Mouse (Mus musculus): ENCODE data around the gene Mex3d. TPM values are rescaled to one million over a fixed set of nuclear protein-coding genes. Genes with fewer than 3 reads are reported as not detected.

Mex3d gene
- polyA plus RNA-seq, 1 experiment from 2014 or later, result 2.1 TPM

DNA sequence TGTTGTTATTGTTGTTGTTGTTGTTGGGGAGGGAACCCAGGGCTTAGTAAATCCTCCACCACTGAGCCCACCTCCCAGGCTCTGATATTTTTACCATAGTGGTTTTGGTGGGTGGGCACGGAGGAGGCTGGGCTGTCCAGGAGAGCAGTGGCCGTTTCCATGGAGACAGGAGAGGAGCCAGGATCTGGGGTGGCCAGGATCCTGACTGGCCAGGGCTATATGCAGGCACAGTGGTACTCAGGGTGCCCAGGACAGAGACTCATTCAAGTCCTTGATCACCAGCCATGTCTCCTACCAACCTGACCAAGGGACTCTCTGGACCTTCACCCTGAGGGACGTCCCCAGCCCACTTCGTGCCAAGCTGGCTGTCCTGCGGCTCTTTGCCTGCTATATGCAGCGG lies 23.7 kb downstream of the Mex3d start:
- Histone ChIP-seq H3K36me3 (no peaks in the 10 kb centered on the region), H3K4me2 (no peak overlapping the region), H3K27ac (no peak overlapping the region), H3K27me3 (replicated peaks) (peaks cover 98% of the 10 kb centered on the region), H3K4me1 (no peaks in the 10 kb centered on the region), H3K9me3 (replicated peaks) (0 out of 2 replicates have a peak, but pooled peaks cover 5% of the 10 kb centered on the region), H3K4me3 (no peak overlapping the region), H3K9ac (no peak overlapping the region)
- WGBS (ENCODE audit: insufficient replicate concordance), result 41% methylated on average over 6 of the region's 6 CpGs
- ATAC-seq, result no peak

DNA sequence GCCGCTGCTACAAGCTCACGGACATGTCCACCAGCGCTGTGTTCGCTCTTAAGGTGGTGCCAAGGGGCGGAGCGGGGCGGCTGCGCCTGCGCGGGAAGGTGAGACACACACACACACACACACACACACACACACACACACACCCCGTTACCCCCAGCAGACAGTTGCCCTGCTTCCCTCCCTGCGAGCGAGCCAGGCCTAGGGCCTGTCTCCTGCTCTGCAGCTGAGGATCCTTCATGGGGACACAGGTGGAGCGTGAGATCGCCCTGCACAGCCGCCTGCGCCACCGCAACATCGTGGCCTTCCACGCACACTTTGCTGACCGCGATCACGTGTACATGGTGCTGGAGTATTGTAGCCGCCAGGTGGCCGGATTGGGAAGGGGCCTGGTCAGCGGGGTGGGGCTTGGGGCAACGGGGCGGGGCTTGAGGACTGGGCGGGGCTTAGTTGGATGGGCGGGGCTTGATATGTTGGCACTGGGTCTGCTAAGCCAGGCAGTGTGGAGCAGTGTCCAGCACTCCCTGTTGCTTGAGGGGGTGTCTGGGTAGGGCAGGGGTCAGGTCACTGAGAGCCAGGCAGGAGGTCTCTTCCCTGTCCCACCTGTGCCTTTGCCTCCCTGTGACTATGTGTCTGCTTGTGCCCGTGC lies 29.3 kb downstream of the Mex3d start:
- peak overlapping the region; percentile 3 for H3K4me3 ChIP-seq

DNA sequence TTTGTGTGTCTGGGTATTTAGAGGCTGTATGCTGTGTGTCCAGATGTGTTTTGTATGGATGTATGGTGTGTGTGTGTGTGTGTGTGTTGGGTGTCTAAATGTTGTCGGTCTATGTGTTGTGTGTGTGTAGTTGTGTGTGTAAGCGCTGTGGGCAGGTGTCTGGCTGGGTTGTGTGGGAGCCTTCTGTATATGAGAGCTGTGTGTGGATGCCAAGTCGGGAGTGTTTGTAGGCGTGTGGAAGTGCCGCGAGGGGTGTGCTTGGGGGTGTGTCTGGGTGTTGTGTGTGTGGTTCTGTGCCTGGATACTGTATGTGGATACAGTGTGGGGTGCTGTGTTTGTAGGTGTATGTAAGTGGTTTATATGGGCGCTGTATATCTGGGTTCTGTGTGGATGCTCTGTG lies 30.1 kb downstream of the Mex3d start:
- Histone ChIP-seq H3K4me3 (peak overlapping the region; percentile 3; the same call in 1 of the 2 replicates), H3K9me3 (replicated peaks) (no peaks in the 10 kb centered on the region), H3K9ac (no peak overlapping the region), H3K27me3 (replicated peaks) (peaks cover 98% of the 10 kb centered on the region), H3K4me2 (no peak overlapping the region), H3K27ac (no peak overlapping the region), H3K4me1 (peaks cover 25% of the 10 kb centered on the region; the same call in 1 of the 2 replicates), H3K36me3 (no peaks in the 10 kb centered on the region)
- 0 out of 2 replicates have a peak, but pooled peaks have one; percentile 5 for ATAC-seq
- WGBS (ENCODE audit: insufficient replicate concordance), result 27% methylated on average over 7 of the region's 7 CpGs

More for the DNA sequence above, 29.3 kb downstream of the Mex3d start:
- H3K4me2 ChIP-seq, result peak overlapping the region; percentile 38
- no peaks in the 10 kb centered on the region for H3K36me3 ChIP-seq
- 0 out of 2 replicates have a peak, but pooled peaks have one; percentile 25 for ATAC-seq
- H3K4me1 ChIP-seq, result peaks cover 18% of the 10 kb centered on the region; the same call in 1 of the 2 replicates
- WGBS (ENCODE audit: insufficient replicate concordance), result 10% methylated on average over 30 of the region's 31 CpGs
- H3K9me3 ChIP-seq (replicated peaks), result no peaks in the 10 kb centered on the region
- H3K9ac ChIP-seq, result no peak overlapping the region
- peaks cover 98% of the 10 kb centered on the region for H3K27me3 ChIP-seq (replicated peaks)
- no peak overlapping the region for H3K27ac ChIP-seq

DNA sequence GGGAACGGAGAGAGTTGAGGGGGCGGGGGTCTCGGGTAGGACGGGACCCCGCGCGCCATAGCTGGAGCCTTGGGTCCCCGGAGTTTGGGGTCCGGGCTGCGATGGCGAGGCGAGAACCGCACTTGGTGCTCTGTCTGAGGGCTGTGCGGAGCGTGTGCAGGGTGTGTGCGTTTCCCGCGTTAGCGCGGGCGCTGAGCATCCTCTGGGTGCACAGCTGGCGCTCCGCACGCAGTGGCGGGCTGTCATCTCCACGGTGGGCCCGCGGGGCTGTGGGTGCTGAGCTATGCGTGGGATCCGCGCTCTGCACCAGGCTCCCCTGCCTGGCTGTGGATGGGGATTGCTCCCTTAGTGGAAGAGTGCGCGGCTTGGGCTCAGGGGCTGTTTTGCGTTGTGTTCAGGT lies 30.7 kb downstream of the Mex3d start:
- Histone ChIP-seq H3K9me3 (replicated peaks) (no peaks in the 10 kb centered on the region), H3K4me1 (peaks cover 31% of the 10 kb centered on the region; the same call in 1 of the 2 replicates), H3K9ac (no peak overlapping the region), H3K27me3 (replicated peaks) (peaks cover 100% of the 10 kb centered on the region), H3K4me2 (peak overlapping the region; percentile 46), H3K4me3 (peak overlapping the region; percentile 16), H3K36me3 (no peaks in the 10 kb centered on the region), H3K27ac (no peak overlapping the region)
- ATAC-seq, result no peak
- 5% methylated on average over 34 of the region's 34 CpGs for WGBS (ENCODE audit: insufficient replicate concordance)

DNA sequence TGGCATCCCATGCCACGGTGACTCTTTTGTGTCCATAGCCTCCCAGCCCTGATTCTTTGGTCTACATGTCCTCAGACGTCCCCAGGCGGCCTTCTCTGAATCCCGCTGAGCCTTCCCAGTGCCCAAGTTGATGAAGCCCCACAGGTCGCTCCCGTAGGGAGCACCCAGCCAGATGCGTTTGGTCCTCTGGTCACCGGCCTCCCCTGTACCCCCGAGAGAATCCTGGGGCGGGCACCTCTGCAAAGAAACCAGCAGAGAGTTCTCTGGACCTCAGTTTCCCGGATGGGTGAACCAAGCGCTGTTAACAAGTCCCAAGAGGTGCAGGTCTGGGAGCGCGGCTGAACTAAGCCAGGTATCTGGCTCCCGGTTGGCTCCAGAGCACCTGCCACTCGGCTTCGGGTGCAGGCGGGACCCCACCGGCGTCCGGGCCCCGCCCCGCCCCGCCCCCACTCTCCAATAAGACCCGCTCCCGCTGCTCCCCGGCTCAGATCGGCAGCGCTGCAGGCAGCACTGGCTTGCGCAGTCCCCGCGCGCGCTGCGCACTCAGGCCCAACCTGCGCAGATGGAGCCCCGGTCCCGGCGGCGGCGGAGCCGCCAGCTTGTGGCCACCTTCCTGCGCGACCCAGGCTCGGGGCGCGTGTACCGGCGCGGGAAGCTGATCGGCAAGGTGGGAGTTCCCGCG lies 31.3 kb downstream of the Mex3d start, which contains the start of gene Plk5:
Gene Plk5, plus strand, starts transcription at position 459 of the 682 bp plus-strand sequence.
- H3K9ac ChIP-seq, result no peak within 1 kb of the TSS
- H3K27me3 ChIP-seq (replicated peaks), result peaks cover 100% of the 10 kb centered on the region

DNA sequence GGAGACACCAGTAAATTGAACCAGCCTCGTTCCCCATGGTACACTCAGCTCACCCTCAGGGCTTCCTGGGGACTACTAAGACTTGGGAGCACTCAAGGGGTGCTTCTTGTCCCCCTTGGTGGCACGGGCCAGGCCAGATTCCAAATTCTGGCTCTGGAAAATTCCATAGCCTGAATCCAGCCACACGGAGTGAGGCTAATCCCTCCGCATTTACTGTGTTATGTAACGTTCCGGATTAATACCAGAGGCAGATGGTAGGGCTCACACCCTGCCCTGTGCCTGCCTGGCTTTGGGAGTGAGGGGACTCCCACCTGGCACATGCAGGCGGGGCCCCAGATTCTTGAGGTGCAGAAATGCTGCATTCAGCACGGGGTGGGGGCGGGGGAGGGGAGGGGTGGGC lies 32.0 kb downstream of the Mex3d start:
- Histone ChIP-seq H3K4me2 (no peak overlapping the region), H3K4me1 (peaks cover 35% of the 10 kb centered on the region), H3K27me3 (replicated peaks) (peaks cover 100% of the 10 kb centered on the region), H3K27ac (no peak overlapping the region), H3K36me3 (no peaks in the 10 kb centered on the region), H3K9ac (no peak overlapping the region), H3K9me3 (replicated peaks) (no peaks in the 10 kb centered on the region), H3K4me3 (no peak overlapping the region)
- no peak for ATAC-seq
- 16% methylated on average over 9 of the region's 9 CpGs for WGBS (ENCODE audit: insufficient replicate concordance)

More for the DNA sequence above, 31.3 kb downstream of the Mex3d start, which contains the start of gene Plk5:
- no peak for ATAC-seq
- Histone ChIP-seq H3K4me2 (peak within 1 kb of the TSS; percentile 46), H3K4me3 (peak within 1 kb of the TSS; percentile 16), H3K36me3 (no peaks in the 10 kb centered on the region), H3K27ac (no peak within 1 kb of the TSS), H3K4me1 (peaks cover 32% of the 10 kb centered on the region; the same call in 1 of the 2 replicates), H3K9me3 (replicated peaks) (no peaks in the 10 kb centered on the region)
- WGBS (ENCODE audit: insufficient replicate concordance), result 3% methylated on average over 52 of the region's 53 CpGs

DNA sequence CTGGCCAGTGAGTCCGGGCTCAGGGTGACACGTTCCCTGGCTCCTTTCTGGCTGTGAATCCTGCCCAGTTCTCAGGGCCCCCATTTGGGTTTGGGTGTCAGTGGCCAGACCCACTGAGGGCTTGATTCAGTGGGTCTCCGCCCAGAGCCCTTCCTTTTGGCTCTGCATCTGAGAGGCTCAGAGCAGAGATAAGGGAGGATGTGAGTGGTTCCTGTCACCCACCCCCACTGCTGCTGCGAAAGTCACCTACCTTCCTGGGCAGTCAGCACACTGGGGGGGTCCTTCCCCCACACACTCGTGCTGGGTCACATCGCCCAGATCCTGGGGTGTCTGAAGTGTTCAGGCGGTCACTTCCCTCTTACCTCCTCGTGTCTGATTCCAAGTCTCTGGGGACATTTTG lies 34.7 kb downstream of the Mex3d start:
- Histone ChIP-seq H3K4me3 (no peak overlapping the region), H3K9me3 (replicated peaks) (no peaks in the 10 kb centered on the region), H3K27ac (no peak overlapping the region), H3K9ac (no peak overlapping the region), H3K36me3 (no peaks in the 10 kb centered on the region), H3K4me1 (peaks cover 50% of the 10 kb centered on the region), H3K27me3 (replicated peaks) (peaks cover 100% of the 10 kb centered on the region), H3K4me2 (no peak overlapping the region)
- no peak for ATAC-seq
- 36% methylated on average over 8 of the region's 8 CpGs for WGBS (ENCODE audit: insufficient replicate concordance)

DNA sequence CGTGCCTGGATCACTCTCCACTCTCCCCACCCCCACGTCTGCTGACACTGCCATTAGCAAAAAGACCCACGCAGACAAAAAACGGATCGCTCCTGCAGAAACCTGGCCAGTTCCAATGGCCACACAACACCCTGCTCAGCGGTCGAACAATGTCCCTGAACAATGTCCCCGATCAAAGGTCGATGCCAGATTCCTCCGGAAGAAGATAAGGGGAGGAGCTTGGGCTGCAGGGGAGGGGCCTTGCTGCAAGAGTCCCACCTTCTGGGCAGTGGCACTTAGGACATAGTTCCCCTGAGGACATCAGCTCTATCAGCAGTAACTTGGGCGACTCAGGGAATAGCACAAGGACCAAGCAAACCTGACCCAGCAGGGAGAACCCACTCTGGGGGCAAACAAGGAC lies 35.6 kb downstream of the Mex3d start:
- ATAC-seq, result no peak
- peaks cover 55% of the 10 kb centered on the region for H3K4me1 ChIP-seq
- no peak overlapping the region for H3K4me3 ChIP-seq
- H3K27me3 ChIP-seq (replicated peaks), result peaks cover 100% of the 10 kb centered on the region
- H3K4me2 ChIP-seq, result no peak overlapping the region
- H3K9me3 ChIP-seq (replicated peaks), result no peaks in the 10 kb centered on the region
- WGBS (ENCODE audit: insufficient replicate concordance), result 19% methylated on average over 11 of the region's 11 CpGs
- H3K9ac ChIP-seq, result no peak overlapping the region
- H3K27ac ChIP-seq, result no peak overlapping the region
- H3K36me3 ChIP-seq, result no peaks in the 10 kb centered on the region

DNA sequence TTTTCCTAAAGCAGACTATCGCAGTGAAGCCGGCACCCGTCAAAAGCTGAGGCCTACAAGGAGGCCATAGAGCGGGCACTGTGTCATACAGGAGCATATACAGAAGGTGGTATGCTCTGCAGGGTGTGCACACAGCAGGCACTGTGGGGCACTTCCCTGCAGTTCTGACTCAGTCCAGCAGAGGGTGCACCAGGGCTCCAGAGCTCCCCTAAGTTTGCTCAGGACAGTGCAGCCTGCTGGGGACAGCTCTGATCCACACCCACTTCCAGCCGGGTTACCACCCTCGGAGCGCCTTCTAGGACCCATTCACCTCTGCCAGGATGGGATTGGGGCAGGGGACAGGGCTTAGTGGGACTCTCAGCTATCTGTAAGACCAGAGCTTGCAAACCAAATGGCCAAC lies 37.2 kb downstream of the Mex3d start:
- Histone ChIP-seq H3K4me2 (no peak overlapping the region), H3K4me1 (peaks cover 53% of the 10 kb centered on the region), H3K9ac (no peak overlapping the region), H3K9me3 (replicated peaks) (no peaks in the 10 kb centered on the region), H3K4me3 (no peak overlapping the region), H3K36me3 (no peaks in the 10 kb centered on the region), H3K27ac (no peak overlapping the region), H3K27me3 (replicated peaks) (peaks cover 99% of the 10 kb centered on the region)
- WGBS (ENCODE audit: insufficient replicate concordance), result 4% methylated on average over 7 of the region's 7 CpGs
- peak; percentile 75 for ATAC-seq

DNA sequence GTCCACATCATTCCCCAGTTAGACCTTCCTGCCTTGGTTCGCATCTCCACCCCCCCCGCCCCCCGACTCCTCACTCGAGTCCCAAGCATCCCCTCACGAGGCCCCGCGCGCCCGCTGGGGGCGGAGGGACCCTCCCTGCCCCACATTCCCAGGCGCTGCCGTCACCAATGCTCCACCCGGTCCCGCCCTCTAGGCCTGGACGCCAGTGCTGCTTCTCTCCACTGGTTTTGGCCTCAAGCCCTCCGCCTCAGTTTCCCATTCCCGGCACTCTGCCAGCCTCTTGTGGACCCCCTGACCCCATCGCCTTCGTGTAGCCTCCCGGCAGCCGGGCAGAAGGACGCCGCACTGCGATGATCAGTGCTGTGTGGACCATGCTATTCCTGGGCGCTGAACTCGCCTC lies 38.5 kb downstream of the Mex3d start:
- Histone ChIP-seq H3K4me1 (peaks cover 67% of the 10 kb centered on the region), H3K4me2 (peak overlapping the region; percentile 71)
- WGBS (ENCODE audit: insufficient replicate concordance), result 20% methylated on average over 26 of the region's 26 CpGs

DNA sequence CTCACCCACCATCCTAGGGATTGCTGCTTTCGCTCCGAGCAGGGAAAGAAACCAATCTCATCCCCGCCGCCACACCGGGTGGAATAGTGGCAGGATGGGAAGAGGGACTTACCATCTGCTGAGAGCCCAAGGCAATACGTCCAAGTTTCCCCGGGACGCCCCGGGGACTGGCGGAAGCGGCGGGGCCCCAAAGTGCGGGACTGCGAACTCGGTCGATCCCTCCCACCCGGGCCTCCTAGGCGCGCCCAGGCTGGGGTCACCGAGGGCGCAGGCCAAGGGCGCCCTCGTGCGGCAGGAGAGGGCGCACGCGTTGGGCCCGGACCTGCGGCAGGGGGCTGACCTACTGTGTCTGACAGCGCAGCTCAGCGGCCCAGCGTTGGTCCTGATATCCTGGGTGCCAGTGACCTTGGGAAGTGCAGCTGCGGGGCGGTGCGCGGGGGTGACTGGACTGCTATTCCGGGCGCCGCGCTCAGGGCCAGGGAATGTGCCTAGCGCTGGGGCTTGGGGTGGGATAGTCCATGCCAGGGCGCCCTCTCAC lies 39.1 kb downstream of the Mex3d start, which contains the start of gene Adamtsl5:
Gene Adamtsl5, minus strand, starts transcription at position 169 of the 538 bp plus-strand sequence.
- WGBS (ENCODE audit: insufficient replicate concordance), result under 1% methylated on average over 41 of the region's 42 CpGs
- ATAC-seq, result peak; percentile 35; the same call in 1 of the 2 replicates
- H3K4me1 ChIP-seq, result peaks cover 73% of the 10 kb centered on the region

More for the DNA sequence above, 38.5 kb downstream of the Mex3d start:
- Histone ChIP-seq H3K27ac (no peak overlapping the region), H3K4me3 (0 out of 2 replicates have a peak overlapping the region, but pooled peaks have one; percentile 47), H3K36me3 (no peaks in the 10 kb centered on the region), H3K27me3 (replicated peaks) (peaks cover 96% of the 10 kb centered on the region), H3K9ac (no peak overlapping the region), H3K9me3 (replicated peaks) (no peaks in the 10 kb centered on the region)
- ATAC-seq, result no peak

DNA sequence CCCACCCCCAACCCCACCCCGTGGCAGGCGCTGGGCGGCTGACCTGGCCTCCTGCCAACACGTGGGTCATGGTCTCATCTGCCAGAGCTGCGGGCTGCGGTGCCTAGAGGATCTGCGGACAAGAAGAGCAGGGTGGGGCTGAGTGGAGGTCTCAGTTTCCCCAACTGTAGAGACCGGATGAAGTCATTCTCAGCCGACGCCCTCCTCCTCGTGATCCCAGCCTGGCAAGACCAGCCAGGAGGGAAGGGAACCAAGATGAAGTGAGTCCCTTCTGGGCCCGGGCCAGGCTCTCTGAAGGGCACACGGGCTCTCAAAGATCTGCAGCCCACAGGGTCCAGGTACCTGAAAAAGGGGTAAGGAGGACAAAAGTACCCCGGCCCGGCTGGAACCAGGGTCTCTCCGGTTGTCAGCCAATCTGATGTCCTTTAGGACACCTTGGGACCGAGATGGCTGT lies 39.9 kb downstream of the Mex3d start:
- no peak for ATAC-seq
- peak overlapping the region; percentile 57 for H3K9ac ChIP-seq
- peak overlapping the region; percentile 71 for H3K4me2 ChIP-seq
- WGBS (ENCODE audit: insufficient replicate concordance), result 26% methylated on average over 17 of the region's 17 CpGs
- peaks cover 73% of the 10 kb centered on the region for H3K4me1 ChIP-seq
- H3K4me3 ChIP-seq, result peak overlapping the region; percentile 47
- H3K9me3 ChIP-seq (replicated peaks), result no peaks in the 10 kb centered on the region
- no peaks in the 10 kb centered on the region for H3K36me3 ChIP-seq
- no peak overlapping the region for H3K27ac ChIP-seq
- peaks cover 96% of the 10 kb centered on the region for H3K27me3 ChIP-seq (replicated peaks)

More for the DNA sequence above, 39.1 kb downstream of the Mex3d start, which contains the start of gene Adamtsl5:
- Histone ChIP-seq H3K4me3 (peak within 1 kb of the TSS; percentile 47), H3K27me3 (replicated peaks) (peaks cover 96% of the 10 kb centered on the region), H3K9me3 (replicated peaks) (no peaks in the 10 kb centered on the region), H3K9ac (peak within 1 kb of the TSS; percentile 57), H3K4me2 (peak within 1 kb of the TSS; percentile 71), H3K36me3 (no peaks in the 10 kb centered on the region), H3K27ac (no peak within 1 kb of the TSS)
